Mouse (Mus musculus): ENCODE results near the gene Mios. TPM values are rescaled to one million over a fixed set of nuclear protein-coding genes. Genes with fewer than 3 reads are reported as not detected.

Gene Mios
- polyA plus RNA-seq (2014; fragmentation: Illumina TruSeq; extraction: RNeasy Lipid Tissue Mini Kit (QIAGEN cat#74804); ENCODE audit: low read depth, low replicate concordance), result 39.0 TPM

GRCm38 (mm10) chr6:8209047-8209865 lies at the start of gene Mios:
TSS of gene Mios (plus strand) at chr6:8209222.

DNA sequence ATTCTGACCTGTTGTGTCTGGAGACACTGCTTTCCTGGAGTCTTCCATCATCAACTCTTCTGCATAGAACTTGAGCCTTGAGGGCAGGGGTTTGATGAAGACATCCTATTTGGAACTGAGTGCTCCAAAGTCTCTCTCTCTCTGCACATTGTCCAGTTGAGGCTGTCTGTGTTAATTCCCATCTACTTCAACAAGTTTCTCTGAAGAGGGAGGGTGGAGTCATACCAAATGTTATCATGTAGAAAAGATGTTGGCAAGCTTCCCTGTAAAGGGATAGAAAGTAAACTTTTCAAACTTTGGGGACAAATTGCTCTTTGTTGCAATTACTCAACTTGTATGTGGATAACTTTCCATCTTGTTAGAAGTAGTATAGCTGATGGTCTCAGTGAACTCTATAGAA lies 16.5 kb upstream of the Mios start, which contains the start of gene Col28a1:
TSS of gene Col28a1 (minus strand) at position 101 of the 400 bp plus-strand sequence.

GRCm38 (mm10) chr6:8259004-8259666 lies 50.1 kb downstream of the Mios start, which contains the start of the genes Rpa3, Umad1 and Gm45062:
TSS of gene Rpa3 (minus strand) at chr6:8259173.
TSS of gene Umad1 (plus strand) at chr6:8259288.
TSS of gene Gm45062 (plus strand) at chr6:8259450.

Other genes with a start within 250 kb of the Mios start
- gene Col28a1, start 16.6 kb upstream of the Mios start, polyA plus RNA-seq (2014; fragmentation: Illumina TruSeq; extraction: RNeasy Lipid Tissue Mini Kit (QIAGEN cat#74804); ENCODE audit: low read depth, low replicate concordance), result 2.4 TPM
- gene Rpa3, start 50.0 kb downstream of the Mios start, polyA plus RNA-seq (2014; fragmentation: Illumina TruSeq; extraction: RNeasy Lipid Tissue Mini Kit (QIAGEN cat#74804); ENCODE audit: low read depth, low replicate concordance), result 46.8 TPM
- 36.6 TPM for gene Umad1, start 50.1 kb downstream of the Mios start, polyA plus RNA-seq (2014; fragmentation: Illumina TruSeq; extraction: RNeasy Lipid Tissue Mini Kit (QIAGEN cat#74804); ENCODE audit: low read depth, low replicate concordance)
- gene Gm45062, start 50.2 kb downstream of the Mios start, polyA plus RNA-seq (2014; fragmentation: Illumina TruSeq; extraction: RNeasy Lipid Tissue Mini Kit (QIAGEN cat#74804); ENCODE audit: low read depth, low replicate concordance), result 28.7 TPM

Measured in adrenal gland, adult 10 weeks (tissue).